Mouse (Mus musculus): Measurements from ENCODE around the gene Foxp4.

- TF ChIP-seq POLR2A (IDR thresholded peaks at IDR 0.05; ENCODE audit: borderline replicate concordance, insufficient read depth, low read length), result no peak
- TF ChIP-seq CTCF (IDR thresholded peaks at IDR 0.05; ENCODE audit: borderline replicate concordance, insufficient read depth, low read depth, low read length), result no peak
These were observed 71.1 kb downstream of the Foxp4 start for GRCm38 (mm10) chr17:47853336-47853735.
